Mouse (Mus musculus) lung, postnatal 36 days (tissue): ENCODE measurements around the gene Gtdc1.

Source experiments
- DNase-seq: peaks from one replicate; pipeline ENCODE4 v3.0.0; 2022; ENCODE audit warnings: mixed read lengths

The Gtdc1 gene

GRCm38 (mm10) chr2:44927482-44927811, at the start of gene Gtdc1:
Gene Gtdc1 (minus strand): TSS chr2:44927657.
- DNase-seq: no peak

- DNase-seq: no peak
These were observed 49.6 kb upstream of the Gtdc1 start for GRCm38 (mm10) chr2:44977051-44977450.

- peak; percentile 59 for DNase-seq
These were observed 49.0 kb upstream of the Gtdc1 start for GRCm38 (mm10) chr2:44976484-44976883.

- no peak for DNase-seq
These were observed 46.4 kb upstream of the Gtdc1 start for GRCm38 (mm10) chr2:44973828-44974227.

GRCm38 (mm10) chr2:44970087-44970646, 42.7 kb upstream of the Gtdc1 start:
- no peak for DNase-seq

GRCm38 (mm10) chr2:44969640-44970039, 42.2 kb upstream of the Gtdc1 start:
- no peak for DNase-seq

GRCm38 (mm10) chr2:44969226-44969625, 41.8 kb upstream of the Gtdc1 start:
- DNase-seq: no peak

GRCm38 (mm10) chr2:44965834-44966555, 38.5 kb upstream of the Gtdc1 start:
- DNase-seq: no peak

- no peak for DNase-seq
These were observed 35.2 kb upstream of the Gtdc1 start for GRCm38 (mm10) chr2:44962620-44963019.

GRCm38 (mm10) chr2:44961192-44961591, 33.7 kb upstream of the Gtdc1 start:
- DNase-seq: no peak

GRCm38 (mm10) chr2:44960561-44960960, 33.1 kb upstream of the Gtdc1 start:
- DNase-seq: no peak

GRCm38 (mm10) chr2:44957329-44957797, 29.9 kb upstream of the Gtdc1 start:
- no peak for DNase-seq

GRCm38 (mm10) chr2:44956232-44956631, 28.8 kb upstream of the Gtdc1 start:
- DNase-seq: peak; percentile 57

- DNase-seq: no peak
These were observed 28.0 kb upstream of the Gtdc1 start for GRCm38 (mm10) chr2:44955506-44955905.

- DNase-seq: no peak
These were observed 26.7 kb upstream of the Gtdc1 start for GRCm38 (mm10) chr2:44954180-44954579.

- DNase-seq: peak; percentile 56
These were observed 25.5 kb upstream of the Gtdc1 start for GRCm38 (mm10) chr2:44952830-44953422.

- DNase-seq: no peak
These were observed 24.3 kb upstream of the Gtdc1 start for GRCm38 (mm10) chr2:44951651-44952213.

GRCm38 (mm10) chr2:44944689-44945088, 17.2 kb upstream of the Gtdc1 start:
- DNase-seq: no peak

GRCm38 (mm10) chr2:44930951-44931350, 3.5 kb upstream of the Gtdc1 start:
- DNase-seq: no peak

- peak; percentile 60 for DNase-seq
These were observed 1.2 kb upstream of the Gtdc1 start for GRCm38 (mm10) chr2:44928631-44929030.

GRCm38 (mm10) chr2:44926683-44927481, 575 bp downstream of the Gtdc1 start:
- DNase-seq: peak; percentile 92

- DNase-seq: peak; percentile 43
These were observed 1.2 kb downstream of the Gtdc1 start for GRCm38 (mm10) chr2:44926167-44926682.

- DNase-seq: no peak
These were observed 2.8 kb downstream of the Gtdc1 start for GRCm38 (mm10) chr2:44924618-44925017.
